Mouse (Mus musculus) heart, adult 2 months (tissue): ENCODE measurements around the gene Wdr24. TPM values are rescaled to one million over a fixed set of nuclear protein-coding genes. Genes with fewer than 3 reads are reported as not detected.

ENCODE experiments used
- DNase-seq, 2 experiments: peaks; one replicate each; pipeline ENCODE4 v3.0.0; 2021
- H3K27ac ChIP-seq: fragments of 200-600 bp; 2 replicates; pipeline ENCODE4 v1.8.1; 2022
- H3K27me3 ChIP-seq: fragments of 200-500 bp; 2 replicates; pipeline ENCODE4 v1.6.1; 2012; ENCODE audit warnings: mild to moderate bottlenecking, low read length, inconsistent platforms, mixed read lengths; ENCODE audit not compliant: control insufficient read depth, insufficient read depth
- H3K36me3 ChIP-seq: fragments of 200-500 bp; 2 replicates; pipeline ENCODE4 v1.6.1; 2012; ENCODE audit warnings: low read length, inconsistent platforms; ENCODE audit not compliant: control insufficient read depth, insufficient read depth
- H3K4me1 ChIP-seq: fragments of 200-500 bp; 2 replicates; pipeline ENCODE4 v1.6.1; 2011; ENCODE audit warnings: low read length; ENCODE audit not compliant: control insufficient read depth, insufficient read depth
- H3K4me3 ChIP-seq: fragments of 200-600 bp; 2 replicates; pipeline ENCODE4 v1.8.1; 2022
- H3K79me2 ChIP-seq: fragments of 200-500 bp; replicated peaks from 2 replicates; pipeline ENCODE4 v1.6.1; 2012; ENCODE audit warnings: mild to moderate bottlenecking, inconsistent platforms, low read length, moderate library complexity, mixed read lengths; ENCODE audit not compliant: control insufficient read depth, insufficient read depth
- H3K9ac ChIP-seq: fragments of 200-500 bp; 2 replicates; pipeline ENCODE4 v1.6.1; 2012; ENCODE audit warnings: low read depth, mild to moderate bottlenecking, control low read depth, inconsistent platforms, low read length, mixed read lengths
- CTCF ChIP-seq: fragments of 200-600 bp; IDR thresholded peaks from 2 replicates; pipeline ENCODE4 v1.8.1; 2022; ENCODE audit warnings: antibody characterized with exemption, mild to moderate bottlenecking, moderate library complexity
- EP300 ChIP-seq: fragments of 200-500 bp; IDR thresholded peaks from 2 replicates; pipeline ENCODE4 v1.6.1; 2011; ENCODE audit warnings: low read depth, low read length, control low read depth; ENCODE audit not compliant: insufficient read depth
- POLR2A ChIP-seq: fragments of 200-500 bp; IDR thresholded peaks from 2 replicates; pipeline ENCODE4 v1.6.1; 2011; ENCODE audit warnings: mild to moderate bottlenecking, low read depth, low read length, control low read depth; ENCODE audit not compliant: insufficient read depth
- WGBS: fragments of 180-500 bp; shearing (Covaris S2); methylation state at CpG from one replicate; pipeline ENCODE4 v1.1.7; 2018; 5-methylcytosine and 5-hydroxymethylcytosine counted together
- intact Hi-C: fragments of 180-260 bp; cut with DNase I; formaldehyde crosslinking; loops from one replicate; pipeline ENCODE4 v1.15.1; 2025
- polyA plus RNA-seq: library from polyadenylated mRNA; depleted of rRNA; stranded (reverse); fragments of >200 nt; gene quantifications from 2 replicates; pipeline ENCODE4 v1.2.3, GENCODE M21; 2012
- total RNA-seq, 2 experiments: library from RNA; stranded (reverse); gene quantifications; 2 replicates each; pipeline ENCODE4 v1.2.3; 2021

The Wdr24 gene
- total and polyA plus RNA-seq, 3 experiments, result 11.0 to 20.4 (median 11.1) TPM

GRCm38 (mm10) chr17:25783861-25784574 is 39.4 kb upstream of the Wdr24 start:
- TF ChIP-seq EP300, result no peak
- TF ChIP-seq POLR2A, result peak; percentile 39; the same call in 1 of the 2 replicates
- TF ChIP-seq CTCF, result no peak
- Histone ChIP-seq H3K27me3 (no peaks in the 10 kb centered on the region), H3K79me2 (no peaks in the 10 kb centered on the region), H3K4me3 (no peak overlapping the region), H3K36me3 (no peaks in the 10 kb centered on the region), H3K9ac (no peak overlapping the region), H3K4me1 (peaks cover 2% of the 10 kb centered on the region; the same call in 1 of the 2 replicates), H3K27ac (no peak overlapping the region)
- intact Hi-C loops, result no loop called here
- DNase-seq, result peak in 1 of 2 experiments; percentile 25
- WGBS, result 76% methylated on average over 15 of the region's 15 CpGs

- TF ChIP-seq CTCF (peak; percentile 37), POLR2A (peak; percentile 89), EP300 (no peak)
- WGBS, result under 1% methylated on average over 23 of the region's 23 CpGs
- intact Hi-C loops, result no loop called here
- no peaks in the 10 kb centered on the region for H3K79me2 ChIP-seq
- no peaks in the 10 kb centered on the region for H3K36me3 ChIP-seq
- peak within 1 kb of the TSS; percentile 85 for H3K27ac ChIP-seq
- H3K27me3 ChIP-seq, result no peaks in the 10 kb centered on the region
- H3K4me1 ChIP-seq, result peaks cover 2% of the 10 kb centered on the region; the same call in 1 of the 2 replicates
- H3K9ac ChIP-seq, result peak within 1 kb of the TSS; percentile 60
- DNase-seq, result peak; percentile 93 to 96
- H3K4me3 ChIP-seq, result peak within 1 kb of the TSS; percentile 91
These were observed 38.1 kb upstream of the Wdr24 start, which contains the start of gene Haghl for GRCm38 (mm10) chr17:25785281-25785745. Haghl (minus strand) TSS chr17:25785673.

GRCm38 (mm10) chr17:25786280-25786679 is 37.1 kb upstream of the Wdr24 start, which contains the start of gene Ccdc78:
Ccdc78 (plus strand) TSS chr17:25786580.
- H3K27ac ChIP-seq, result peak within 1 kb of the TSS; percentile 85

GRCm38 (mm10) chr17:25786781-25787504 is 36.5 kb upstream of the Wdr24 start:
- intact Hi-C loops, result no loop called here
- Histone ChIP-seq H3K27me3 (no peaks in the 10 kb centered on the region), H3K9ac (no peak overlapping the region), H3K27ac (no peak overlapping the region), H3K79me2 (no peaks in the 10 kb centered on the region), H3K36me3 (no peaks in the 10 kb centered on the region), H3K4me1 (peaks cover 4% of the 10 kb centered on the region), H3K4me3 (no peak overlapping the region)
- TF ChIP-seq CTCF (no peak), POLR2A (no peak), EP300 (no peak)
- 88% methylated on average over 9 of the region's 9 CpGs for WGBS
- DNase-seq, result peak in 1 of 2 experiments; percentile 19

More at GRCm38 (mm10) chr17:25786280-25786679, 37.1 kb upstream of the Wdr24 start, which contains the start of gene Ccdc78:
- Histone ChIP-seq H3K27me3 (no peaks in the 10 kb centered on the region), H3K36me3 (no peaks in the 10 kb centered on the region), H3K4me1 (peaks cover 2% of the 10 kb centered on the region), H3K4me3 (peak within 1 kb of the TSS; percentile 91), H3K9ac (peak within 1 kb of the TSS; percentile 37; the same call in 1 of the 2 replicates), H3K79me2 (no peaks in the 10 kb centered on the region)
- DNase-seq, result peak in 1 of 2 experiments; percentile 14
- intact Hi-C loops, result no loop called here
- 48% methylated on average over 3 of the region's 3 CpGs for WGBS
- TF ChIP-seq CTCF (no peak), POLR2A (no peak), EP300 (no peak)

- WGBS, result 26% methylated on average over 19 of the region's 19 CpGs
- no peak for TF ChIP-seq EP300
- no peak for TF ChIP-seq CTCF
- TF ChIP-seq POLR2A, result no peak
- DNase-seq, result no peak
- Histone ChIP-seq H3K4me3 (peak overlapping the region; percentile 56), H3K27ac (no peak overlapping the region; the same call in 1 of the 2 replicates), H3K4me1 (peaks cover 12% of the 10 kb centered on the region), H3K79me2 (no peaks in the 10 kb centered on the region), H3K36me3 (no peaks in the 10 kb centered on the region), H3K27me3 (no peaks in the 10 kb centered on the region), H3K9ac (no peak overlapping the region)
- intact Hi-C loops, result no loop called here
These were observed 32.0 kb upstream of the Wdr24 start for GRCm38 (mm10) chr17:25791320-25791842.
